Mouse (Mus musculus) embryonic fibroblast, embryonic 13.5 days (primary cell): ENCODE data around the gene Rfng.

ENCODE experiments used
- CTCF ChIP-seq: IDR thresholded peaks from 2 replicates; pipeline ENCODE4 v1.5.1; 2011; ENCODE audit warnings: mild to moderate bottlenecking, control low read depth, low read length, moderate library complexity, borderline replicate concordance; ENCODE audit not compliant: insufficient read depth
- POLR2A ChIP-seq: IDR thresholded peaks from 2 replicates; pipeline ENCODE4 v1.6.1; 2011; ENCODE audit warnings: low read depth, mild to moderate bottlenecking, control low read depth, low read length, moderate library complexity

DNA sequence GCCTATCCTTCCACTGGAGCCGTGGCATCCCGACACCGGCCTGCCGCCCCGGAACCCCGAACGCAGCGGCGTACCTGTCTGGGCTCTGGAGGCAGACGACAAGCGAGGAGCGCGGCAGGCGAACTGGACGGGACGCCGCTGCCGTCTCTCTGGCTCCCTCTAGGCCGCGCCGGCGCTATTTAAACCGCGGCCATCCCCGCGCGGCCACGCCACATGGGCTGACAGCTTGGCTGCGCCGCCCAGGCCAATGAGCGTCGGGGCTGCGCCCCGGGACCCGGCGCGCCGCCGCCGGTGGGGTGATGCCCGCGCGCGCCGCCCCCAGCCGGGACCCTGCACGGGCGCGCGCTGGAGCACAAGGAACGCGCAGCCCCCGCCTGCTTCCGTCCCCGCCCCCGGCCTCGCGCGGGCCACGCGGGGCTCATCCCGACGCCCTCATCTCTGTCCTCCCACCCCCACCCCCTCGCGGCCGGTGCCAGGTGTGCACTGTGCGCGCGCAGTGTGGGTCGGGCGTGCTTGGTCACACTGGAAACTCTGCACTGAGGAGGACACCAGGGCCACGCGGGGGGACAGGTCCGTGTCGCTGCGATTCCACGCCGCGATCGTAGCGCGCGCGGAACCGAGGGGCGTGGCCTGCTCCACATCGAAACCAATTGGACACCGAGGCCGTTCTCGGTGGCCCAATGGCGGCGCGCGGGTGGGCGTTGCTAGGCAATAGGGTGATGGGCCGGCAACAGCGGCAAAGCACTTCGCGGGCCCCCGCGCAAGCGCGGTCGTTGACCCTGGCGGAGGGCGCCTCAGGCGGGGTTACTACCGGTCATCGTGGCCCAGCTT is 40.2 kb upstream of the Rfng start, which contains the start of gene Fasn:
- TF ChIP-seq CTCF (peak; percentile 52; the same call in 1 of the 2 replicates), POLR2A (peak; percentile 100)
